Mouse (Mus musculus) adrenal gland (tissue): Measurements from ENCODE around the gene Sema5b.
"Not testable (repeated sequence)": the region's sequence is repeated elsewhere in the genome, so short reads cannot be mapped to it uniquely, and the experiment has no call there.

Source experiments
- intact Hi-C: fragments of 180-260 bp; cut with DNase I; formaldehyde crosslinking; loops from one replicate; pipeline ENCODE4 v1.15.1; 2025

The Sema5b gene

DNA sequence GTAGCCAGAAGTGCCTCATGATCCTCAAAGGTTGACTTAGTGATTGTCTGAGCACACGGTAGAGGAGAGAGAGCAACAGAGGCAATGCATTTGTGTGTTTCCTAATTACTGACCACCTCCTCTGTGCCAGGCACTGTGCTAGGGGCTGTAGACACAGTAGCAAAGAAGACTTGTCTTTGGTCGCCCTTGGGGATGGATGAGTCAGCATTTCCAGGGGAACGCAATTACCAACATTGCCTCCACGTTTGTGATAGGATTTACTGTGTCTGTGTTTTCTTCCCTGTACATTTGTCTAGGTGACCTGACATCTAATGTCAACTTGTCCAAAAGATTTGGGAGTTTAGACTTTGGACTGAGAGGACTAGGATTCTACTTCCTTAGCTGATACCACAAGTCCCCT, 4.8 kb downstream of the Sema5b start:
- intact Hi-C loops, result loop anchor here (10.0 kb wide), 2 partner anchors 179 to 231 kb away; no protein-coding TSS in a partner anchor

DNA sequence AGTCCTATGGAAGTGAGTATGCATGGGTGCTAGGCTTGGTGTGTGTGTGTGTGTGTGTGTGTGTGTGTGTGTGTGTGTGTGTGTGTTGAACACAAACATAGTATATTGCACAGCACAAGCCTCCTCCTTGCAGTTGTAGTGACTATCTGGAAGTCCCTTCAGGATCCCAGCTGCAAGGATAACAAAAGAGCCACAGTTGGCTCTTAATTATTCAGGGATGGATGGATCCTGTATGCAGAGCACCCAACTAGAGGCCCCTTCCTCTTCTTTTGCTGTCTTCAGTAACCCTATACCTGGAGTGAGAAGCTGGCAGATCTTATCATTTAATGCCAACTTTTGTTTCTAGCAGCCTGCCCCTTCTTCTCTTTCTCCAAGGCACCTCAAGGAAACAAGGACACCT, 7.0 kb downstream of the Sema5b start:
- intact Hi-C loops, result loop anchor here (10.0 kb wide), 2 partner anchors 177 to 233 kb away; no protein-coding TSS in a partner anchor

DNA sequence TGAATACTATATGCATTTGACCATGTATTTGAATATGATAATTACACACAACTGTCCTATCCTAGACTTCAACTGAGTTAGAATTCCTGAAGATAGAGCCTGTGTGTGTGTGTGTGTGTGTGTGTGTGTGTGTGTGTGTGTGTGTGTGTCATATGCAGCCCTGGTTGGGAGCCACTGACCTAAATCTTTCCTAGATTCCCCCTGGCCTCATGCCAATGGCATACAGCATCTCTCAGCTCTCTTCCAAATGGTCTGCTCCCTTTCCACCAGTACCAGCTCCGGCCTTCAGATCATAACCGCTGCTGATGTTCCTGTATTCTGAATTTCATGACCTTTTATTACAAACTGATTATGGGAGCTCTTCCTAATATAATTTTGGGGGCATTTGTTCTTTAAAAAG, 8.4 kb downstream of the Sema5b start:
- intact Hi-C loops, result loop anchor here (10.0 kb wide), 2 partner anchors 175 to 235 kb away; no protein-coding TSS in a partner anchor

DNA sequence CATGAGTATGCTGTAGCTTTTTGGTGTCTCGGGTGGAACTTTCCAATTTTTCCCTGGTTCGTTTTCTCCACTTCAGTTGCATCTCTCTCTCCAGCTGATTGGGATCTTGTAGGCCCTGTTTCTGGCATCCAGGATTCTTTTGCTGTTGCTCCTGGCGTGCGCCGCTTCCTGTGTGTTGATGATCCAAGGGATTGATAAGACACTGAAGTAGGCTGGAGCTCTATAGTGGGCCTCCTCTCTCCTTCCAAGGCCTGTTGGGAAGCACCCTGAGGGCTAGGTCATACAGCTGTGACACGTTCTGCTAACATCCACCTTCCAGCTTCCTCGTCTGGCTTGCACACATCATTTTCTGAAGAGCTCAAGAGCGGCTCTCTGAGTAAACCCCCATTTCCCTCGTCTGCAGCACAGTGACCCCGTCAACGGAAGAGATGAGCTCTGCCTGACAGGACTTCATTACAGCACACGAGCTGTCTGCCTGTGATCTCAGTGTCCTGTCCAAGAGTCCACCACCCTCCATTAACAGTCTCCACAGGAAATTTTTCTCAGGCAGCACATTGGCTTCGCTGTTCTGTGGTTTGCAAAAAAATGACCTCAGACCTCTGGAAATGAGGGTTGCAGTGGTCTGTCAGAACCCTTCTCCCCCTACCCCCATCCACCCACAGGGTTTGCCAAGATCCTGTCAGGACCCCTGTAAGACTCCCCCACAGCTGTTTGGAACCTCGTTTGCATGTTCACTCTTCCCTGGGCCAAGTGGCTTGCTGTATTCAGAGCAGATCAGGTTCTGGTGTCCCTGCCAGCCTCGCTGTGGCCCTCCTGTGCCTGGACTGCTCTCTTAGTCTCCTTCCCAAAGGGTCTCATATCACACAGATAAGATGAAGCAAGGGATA, 14.9 kb downstream of the Sema5b start:
- intact Hi-C loops, result no loop called here

DNA sequence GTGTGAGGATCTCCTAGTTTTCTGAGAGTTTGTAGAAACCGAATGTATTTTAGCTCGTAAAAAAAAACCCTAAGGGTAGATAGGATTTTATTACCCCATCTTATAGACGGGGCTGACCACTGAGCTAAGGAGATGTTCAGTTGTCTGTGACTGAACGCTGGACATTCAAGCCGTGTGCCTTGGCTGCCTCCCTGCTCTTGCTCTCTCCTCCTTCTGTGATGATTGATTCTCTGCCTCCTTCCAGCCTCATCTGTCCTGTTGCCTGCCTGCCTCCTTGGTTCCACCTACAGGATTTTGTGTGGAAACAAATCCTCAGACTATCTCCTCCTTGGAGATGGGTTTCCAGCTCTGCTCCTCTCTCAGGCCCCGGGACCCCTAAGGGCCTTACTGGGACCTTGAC, 16.1 kb downstream of the Sema5b start:
- intact Hi-C loops, result no loop called here

DNA sequence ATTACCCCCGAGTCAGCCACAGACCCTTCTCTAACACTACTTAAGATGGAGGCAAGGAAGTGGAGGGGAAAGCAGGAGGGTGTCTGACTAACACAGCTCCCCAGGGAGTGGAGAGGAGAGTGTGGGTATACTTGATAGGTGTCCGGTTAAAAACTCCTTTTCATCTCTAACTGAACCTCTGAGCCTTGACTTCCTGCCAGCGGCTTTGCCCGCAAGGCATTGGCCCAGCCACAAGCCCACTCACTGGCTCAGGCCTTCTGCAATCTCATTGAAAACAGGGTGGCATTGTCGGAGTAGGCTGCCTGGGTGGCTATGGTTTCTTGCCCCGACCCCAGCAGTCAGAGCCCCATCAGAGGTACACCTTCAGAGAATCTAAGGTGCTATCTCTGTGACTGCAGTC, 20.6 kb downstream of the Sema5b start:
- intact Hi-C loops, result no loop called here

DNA sequence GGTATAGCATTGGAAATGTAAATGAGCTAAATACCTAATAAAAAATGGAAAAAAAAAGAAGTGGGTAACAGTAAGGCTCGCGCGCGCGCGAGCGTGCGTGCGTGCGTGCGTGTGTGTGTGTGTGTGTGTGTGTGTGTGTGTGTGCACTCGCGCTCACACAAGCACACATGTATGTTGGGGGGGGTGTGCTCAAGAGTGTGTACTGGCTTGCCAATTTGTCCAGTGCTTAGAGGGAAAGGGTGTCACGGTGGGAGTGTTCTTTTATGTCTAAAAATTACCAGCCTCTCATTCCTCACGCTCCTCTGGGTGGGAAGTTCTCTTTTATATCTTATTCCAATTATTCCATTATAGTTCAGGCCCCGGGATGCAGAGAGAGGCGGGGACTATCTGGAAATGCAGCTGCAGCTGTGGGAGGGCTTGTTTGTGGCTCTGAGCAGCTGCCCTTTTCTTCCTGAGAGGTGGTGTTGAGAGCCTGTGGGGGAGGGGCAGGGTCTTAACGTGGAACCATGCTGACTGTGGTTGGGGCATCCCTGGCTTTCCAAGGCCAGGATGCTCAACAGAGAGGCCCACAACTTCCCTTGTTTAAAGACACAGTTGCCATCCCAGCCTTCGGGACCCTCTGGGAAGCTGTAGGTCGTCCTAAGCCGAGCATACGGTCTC, 23.4 kb downstream of the Sema5b start:
- intact Hi-C loops, result no loop called here

DNA sequence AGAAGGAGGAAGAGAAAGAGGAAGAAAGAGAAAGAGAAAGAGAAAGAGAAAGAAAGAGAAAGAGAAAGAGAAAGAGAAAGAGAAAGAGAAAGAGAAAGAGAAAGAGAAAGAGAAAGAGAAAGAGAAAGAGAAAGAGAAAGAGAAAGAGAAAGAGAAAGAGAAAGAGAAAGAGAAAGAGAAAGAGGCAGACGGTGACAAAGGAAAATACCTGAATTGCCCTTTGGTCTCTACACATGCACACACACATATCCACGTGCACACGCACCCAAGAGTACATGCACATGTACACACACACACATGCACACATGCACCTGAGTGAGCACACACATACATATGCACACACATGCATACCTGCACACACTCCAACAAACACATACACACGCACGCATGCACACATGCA, 24.7 kb downstream of the Sema5b start:
- intact Hi-C loops, result not testable (repeated sequence)

DNA sequence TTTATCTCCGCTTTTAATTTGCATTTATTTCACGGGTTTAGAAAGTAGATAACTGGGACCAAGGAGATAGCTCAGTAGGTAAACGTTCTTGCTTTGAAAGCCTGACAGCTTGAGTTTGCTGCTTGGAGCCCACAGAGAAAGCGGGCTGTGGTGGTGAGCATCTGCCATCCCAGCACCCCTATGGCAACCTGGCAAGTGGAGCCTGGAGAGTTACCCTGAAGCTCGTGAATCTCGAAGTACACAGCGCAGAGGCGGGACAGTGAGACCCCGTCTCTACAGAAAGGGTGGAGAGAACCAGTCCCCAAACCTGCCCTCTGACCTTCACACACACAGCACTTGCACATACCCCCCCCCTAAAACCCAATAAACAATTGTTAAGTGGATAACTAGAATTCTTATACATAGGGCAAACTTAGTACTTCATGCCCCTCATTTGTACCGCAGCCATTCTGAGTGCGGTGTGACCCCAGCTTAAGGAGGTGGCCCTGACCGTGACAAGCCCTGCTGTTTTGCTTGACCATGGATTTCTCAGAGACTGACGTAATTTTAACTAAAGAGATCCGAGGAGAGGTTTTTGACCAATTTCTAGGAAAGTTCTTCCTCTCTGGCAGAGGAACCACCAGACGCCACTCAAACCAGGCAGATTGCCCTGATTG, 27.4 kb downstream of the Sema5b start:
- intact Hi-C loops, result no loop called here

DNA sequence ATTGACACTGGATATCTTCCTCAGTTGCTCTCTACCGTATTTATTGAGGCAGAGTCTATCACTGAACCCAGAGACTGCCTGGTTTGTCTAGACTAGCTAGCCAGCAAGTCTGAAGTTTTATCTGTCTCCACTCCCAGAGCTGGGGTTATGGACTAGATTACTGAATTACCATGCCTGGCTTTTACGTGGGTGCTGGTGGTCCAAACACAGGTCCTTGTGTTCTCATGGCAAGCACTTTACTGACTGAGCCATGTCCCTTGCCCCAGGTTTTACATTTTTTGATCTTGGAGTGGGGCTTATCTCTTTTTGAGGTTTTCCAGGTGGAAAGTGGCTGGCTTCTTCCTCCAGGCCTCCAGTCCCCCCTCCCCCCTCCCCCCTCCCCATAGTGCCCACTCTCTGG, 28.4 kb downstream of the Sema5b start:
- intact Hi-C loops, result no loop called here

DNA sequence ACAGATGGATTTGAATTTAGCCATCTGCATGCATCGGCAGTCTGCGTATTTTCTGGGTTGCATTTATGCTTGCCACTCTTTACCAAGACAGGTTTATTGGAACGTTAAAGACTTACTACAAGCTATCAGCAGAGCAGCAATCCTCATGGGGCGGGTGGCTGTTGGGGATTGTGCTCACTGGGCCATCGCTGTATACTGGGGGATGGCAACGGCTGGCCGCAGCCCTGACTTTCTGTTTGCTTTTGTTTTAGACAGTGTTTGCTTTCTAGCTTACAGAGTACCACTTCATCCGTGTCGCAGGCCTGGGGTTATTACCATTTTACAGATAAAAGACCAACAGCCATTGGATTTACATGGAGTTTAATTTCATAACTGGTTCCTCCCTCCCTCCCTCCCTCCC, 28.8 kb downstream of the Sema5b start:
- intact Hi-C loops, result no loop called here

DNA sequence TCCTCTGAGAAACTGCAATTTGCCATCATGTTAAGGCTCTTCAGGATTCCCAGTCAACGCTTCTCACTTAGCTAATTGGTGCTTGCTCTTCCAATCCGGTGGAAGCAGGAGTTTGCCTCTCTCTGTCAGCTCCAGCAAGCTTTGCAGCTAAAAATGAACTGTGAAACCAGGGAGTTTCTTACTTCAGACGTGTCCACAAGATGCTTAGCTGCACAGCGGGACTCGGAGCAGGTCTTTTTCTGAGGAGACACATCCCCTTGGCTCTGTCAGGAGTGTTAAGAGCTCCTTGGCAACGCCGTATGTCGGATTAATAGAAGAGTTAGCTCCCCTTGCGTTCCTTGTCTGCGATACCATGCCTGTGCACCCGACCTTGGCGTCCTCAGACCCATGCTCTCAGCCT, 29.7 kb downstream of the Sema5b start:
- intact Hi-C loops, result no loop called here

DNA sequence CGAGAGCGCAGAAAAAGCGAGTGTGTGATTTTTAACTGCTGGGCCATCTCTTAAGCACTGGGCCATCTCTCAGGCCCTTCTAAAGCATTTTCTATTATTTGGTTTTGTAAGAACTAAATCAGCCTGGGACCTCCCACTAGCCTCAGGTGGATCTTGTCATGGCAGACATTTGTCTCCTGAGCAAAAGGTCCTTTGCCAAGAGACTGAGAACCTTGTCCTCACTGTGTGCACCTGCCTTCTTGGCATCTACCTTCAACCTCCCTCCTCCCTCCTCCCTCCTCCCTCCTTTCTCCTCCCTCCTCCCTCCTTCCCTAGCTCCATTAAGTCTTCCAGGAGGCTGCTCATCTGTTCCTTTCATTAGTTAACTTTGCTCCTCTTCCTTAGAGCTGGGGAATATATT, 32.6 kb downstream of the Sema5b start:
- intact Hi-C loops, result no loop called here

DNA sequence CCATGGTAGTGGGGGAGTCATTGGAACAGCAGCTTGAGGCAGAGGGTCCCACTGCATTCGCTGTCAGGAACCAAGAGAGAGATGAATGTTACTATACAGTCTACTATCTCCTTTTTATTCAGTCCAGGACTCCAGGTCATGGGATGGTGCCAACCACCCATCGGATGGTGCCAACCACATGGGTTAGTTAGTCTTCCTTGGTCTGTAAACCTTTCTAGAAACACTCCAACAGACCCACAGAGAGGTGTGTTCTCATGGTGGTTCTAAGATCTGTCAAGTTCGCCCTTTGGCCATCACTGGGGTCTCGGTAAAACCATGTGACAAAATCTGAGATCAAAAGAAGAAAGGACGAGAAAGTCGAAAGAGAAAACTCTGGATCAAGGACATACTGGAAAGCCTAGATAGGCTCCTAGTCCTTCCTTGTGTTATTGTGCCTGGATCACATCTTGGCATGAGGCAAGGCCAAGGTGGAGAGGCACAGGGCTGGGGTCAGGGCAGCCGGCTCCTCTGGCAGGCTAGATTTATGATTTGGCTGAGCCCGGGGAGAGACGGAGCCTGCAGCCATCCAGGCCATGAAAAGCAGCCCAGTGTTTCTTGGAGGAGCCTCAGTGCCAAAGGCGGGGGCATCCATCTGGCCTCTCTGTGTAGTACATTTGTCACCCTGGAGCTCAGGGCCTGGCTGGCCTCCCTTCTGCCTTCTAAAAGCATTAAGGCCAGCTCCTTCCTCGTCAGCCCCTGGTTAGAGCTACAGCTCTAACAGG, 36.4 kb downstream of the Sema5b start:
- intact Hi-C loops, result no loop called here

DNA sequence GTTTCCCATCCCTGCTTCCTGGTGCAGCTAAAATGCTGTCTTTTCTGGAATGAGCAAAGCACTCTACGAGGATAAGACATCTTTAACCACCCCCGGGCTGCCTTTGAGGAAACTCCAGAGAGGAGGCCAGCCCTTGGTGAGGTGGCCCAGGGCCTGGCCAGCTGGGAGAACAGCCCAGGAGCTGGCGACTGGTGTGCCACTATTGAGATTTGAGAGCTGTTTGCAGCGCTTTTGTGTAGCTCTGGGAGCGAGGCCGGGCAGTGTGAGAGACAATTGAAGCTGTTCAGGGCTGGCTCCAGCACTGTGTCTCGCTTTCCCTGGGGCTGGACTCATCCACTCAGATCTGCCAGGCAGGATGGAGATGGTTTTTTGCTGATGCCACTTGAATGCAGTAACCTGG, 40.4 kb downstream of the Sema5b start:
- intact Hi-C loops, result no loop called here

DNA sequence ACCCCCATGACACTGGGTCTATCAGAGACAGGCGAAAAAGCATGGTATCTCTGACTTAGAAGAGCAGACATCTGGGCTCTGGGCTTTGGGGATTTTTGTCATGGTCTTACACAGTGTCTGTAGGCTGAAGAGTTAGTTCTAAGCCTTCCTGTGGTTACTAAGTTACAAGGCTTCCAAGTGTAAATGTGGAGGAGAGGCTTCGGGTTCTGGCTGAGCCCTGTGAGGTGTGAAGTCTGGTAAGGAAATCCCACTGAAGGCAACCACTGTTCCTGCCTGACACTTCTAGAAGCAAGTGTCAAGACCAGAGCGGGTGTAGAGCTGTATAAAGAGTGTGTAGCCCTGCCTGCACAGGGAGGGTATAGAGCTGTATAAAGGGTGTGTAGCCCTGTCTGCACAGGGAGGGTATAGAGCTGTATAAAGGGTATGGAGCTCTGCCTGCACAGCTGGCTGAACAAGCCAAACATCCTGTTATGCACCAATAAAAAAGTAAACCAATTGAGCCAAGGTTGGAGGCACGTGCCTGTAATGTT, 42.7 kb downstream of the Sema5b start:
- intact Hi-C loops, result no loop called here

DNA sequence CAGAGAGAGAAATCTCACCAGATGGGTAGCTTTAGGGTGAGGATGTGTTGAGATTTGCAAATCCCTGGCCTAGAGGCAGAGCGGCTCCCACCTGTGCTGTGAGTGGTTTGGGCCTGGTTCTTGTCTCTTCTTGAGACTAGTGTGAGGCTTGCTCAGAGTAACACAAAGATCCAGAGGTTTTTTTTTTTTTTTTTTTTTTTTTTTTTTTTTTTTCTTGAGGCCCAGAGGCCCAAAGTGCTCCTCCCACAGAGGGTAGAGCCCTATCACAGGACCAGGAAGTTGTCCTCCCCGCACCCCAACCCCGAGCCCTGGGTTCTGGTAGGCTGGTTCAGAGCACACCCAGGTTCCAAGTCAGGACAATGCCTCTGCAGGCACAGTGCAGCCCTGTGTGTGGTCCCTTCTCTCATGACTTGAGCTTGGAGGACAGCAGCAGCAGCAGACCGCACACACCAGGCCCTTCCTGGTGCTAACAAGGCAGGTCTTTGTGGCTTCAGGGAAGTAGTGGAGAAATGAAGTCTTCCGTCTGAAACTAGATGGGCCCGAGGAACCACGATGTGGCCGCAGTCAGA, 44.3 kb downstream of the Sema5b start:
- intact Hi-C loops, result no loop called here

DNA sequence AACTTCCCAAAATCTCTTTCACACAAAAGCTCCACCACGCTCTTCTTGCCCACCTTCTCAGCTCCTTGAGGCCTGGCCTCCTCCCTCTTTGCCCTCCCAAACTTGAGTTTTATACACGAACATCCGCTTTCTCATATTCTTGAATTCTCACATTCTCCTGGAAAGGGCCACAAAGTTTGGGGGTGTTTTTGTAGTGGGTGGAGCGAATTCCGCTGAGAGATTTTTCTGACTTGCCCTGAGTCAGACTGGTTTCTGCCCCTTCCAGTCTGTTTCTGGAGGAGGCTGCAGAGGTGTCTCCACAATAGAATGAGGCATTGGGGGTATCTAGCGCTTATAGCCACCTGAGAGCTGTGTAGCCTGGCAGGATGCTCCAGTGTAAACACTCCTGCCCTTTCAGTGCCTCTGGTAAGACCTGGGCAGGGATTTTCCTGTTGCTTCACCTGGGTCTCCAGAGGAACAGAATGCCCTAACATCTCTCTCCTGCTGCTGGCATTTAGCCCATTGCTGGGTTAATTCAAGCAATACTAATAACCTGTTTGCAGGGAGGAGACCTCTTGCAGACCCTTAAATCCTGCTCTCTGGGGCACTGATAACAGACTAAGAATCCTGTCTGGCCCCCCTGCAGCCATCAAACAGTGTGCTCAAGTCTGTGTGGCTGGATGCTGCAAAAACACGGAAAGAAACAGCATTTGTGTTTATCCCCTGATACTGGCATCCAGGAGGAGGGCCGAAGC, 46.3 kb downstream of the Sema5b start:
- intact Hi-C loops, result no loop called here

DNA sequence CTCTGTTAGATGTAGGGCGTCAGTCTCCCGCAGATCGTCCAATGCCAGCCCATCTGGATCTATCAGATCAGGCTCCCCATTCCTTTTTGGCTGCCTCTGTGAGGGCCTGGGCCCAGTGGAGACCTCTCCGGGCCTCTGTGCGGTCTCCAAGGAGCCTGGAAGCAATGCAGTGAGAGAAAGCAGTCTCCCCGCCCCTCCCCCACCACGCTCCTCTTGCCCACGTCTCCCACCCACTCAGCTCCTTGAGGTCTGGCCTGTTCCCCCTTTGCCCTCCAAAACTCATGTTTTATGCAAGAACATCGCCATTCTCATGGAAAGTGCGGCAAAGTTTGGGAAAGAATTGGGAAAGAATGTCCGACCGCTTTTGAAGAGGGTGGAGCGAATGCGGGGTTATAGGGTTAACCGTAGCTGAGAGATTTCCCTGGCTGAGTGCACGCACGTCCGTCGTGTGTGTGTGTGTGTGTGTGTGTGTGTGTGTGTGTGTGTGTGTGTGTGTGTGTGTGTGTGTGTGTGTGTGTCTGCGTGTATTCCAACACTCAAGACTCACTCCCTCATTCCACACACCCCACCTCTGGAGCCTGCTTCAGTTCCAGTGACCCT, 47.0 kb downstream of the Sema5b start:
- intact Hi-C loops, result no loop called here

DNA sequence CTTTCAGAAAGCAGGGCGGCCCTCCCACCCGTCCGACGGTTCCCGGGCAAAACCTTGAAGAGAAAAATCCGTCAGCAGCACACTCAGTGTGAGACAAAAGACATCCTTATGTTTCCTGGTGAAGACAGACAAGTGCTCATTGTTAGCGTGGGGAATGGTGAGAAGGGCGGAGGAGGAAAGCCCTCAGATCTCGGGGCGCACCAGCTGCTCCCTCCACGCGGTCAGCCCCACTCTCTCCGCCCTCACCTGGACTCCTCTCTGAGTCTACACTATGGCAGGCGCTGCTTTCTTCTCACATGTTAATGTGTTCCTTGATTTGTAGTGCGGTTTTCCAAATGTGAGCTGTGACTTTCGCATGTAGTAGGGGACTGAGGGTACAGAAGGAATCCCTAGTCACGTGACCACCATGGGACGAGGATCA, 47.8 kb downstream of the Sema5b start:
- intact Hi-C loops, result no loop called here
